Mouse (Mus musculus): ENCODE measurements at regions not wholly inside any gene's neighbourhood (a gene's known extent, or its start where the extent isn't known, plus 50 kb on each side); places are given as distances from the start of the nearest gene placed in this dataset.

GRCm38 (mm10) chr6:143669446-143670130 is 502.6 kb downstream of the Etnk1 start:
- Histone ChIP-seq H3K27me3 (no peaks in the 10 kb centered on the region), H3K9me3 (no peaks in the 10 kb centered on the region), H3K4me2 (no peak overlapping the region), H3K4me1 (replicated peaks) (no peaks in the 10 kb centered on the region), H3K4me3 (no peak overlapping the region), H3K27ac (no peak overlapping the region), H3K9ac (no peak overlapping the region), H3K36me3 (no peaks in the 10 kb centered on the region)
- 83% methylated on average over 3 of the region's 3 CpGs for WGBS
- ATAC-seq (ENCODE audit: low FRiP score), result no peak

- 92% methylated on average over 9 of the region's 9 CpGs for WGBS
Measured at GRCm38 (mm10) chr6:143690131-143690530, 523.1 kb downstream of the Etnk1 start.

GRCm38 (mm10) chr6:143690866-143691265 is 523.8 kb downstream of the Etnk1 start:
- no peak overlapping the region for H3K4me2 ChIP-seq
- H3K9me3 ChIP-seq, result no peaks in the 10 kb centered on the region
- no peaks in the 10 kb centered on the region for H3K4me1 ChIP-seq (replicated peaks)
- H3K9ac ChIP-seq, result no peak overlapping the region
- no peaks in the 10 kb centered on the region for H3K27me3 ChIP-seq
- no peak overlapping the region for H3K27ac ChIP-seq
- no peaks in the 10 kb centered on the region for H3K36me3 ChIP-seq
- WGBS, result 71% methylated on average over 6 of the region's 6 CpGs
- H3K4me3 ChIP-seq, result no peak overlapping the region
- no peak for ATAC-seq (ENCODE audit: low FRiP score)

More at GRCm38 (mm10) chr6:143690131-143690530, 523.1 kb downstream of the Etnk1 start:
- Histone ChIP-seq H3K27me3 (no peaks in the 10 kb centered on the region), H3K9ac (no peak overlapping the region), H3K4me2 (no peak overlapping the region), H3K9me3 (no peaks in the 10 kb centered on the region), H3K36me3 (no peaks in the 10 kb centered on the region), H3K4me3 (no peak overlapping the region), H3K4me1 (replicated peaks) (no peaks in the 10 kb centered on the region), H3K27ac (no peak overlapping the region)
- ATAC-seq (ENCODE audit: low FRiP score), result no peak

GRCm38 (mm10) chr6:143697997-143698396 is 531.0 kb downstream of the Etnk1 start:
- Histone ChIP-seq H3K9me3 (no peaks in the 10 kb centered on the region), H3K9ac (no peak overlapping the region), H3K4me2 (no peak overlapping the region), H3K36me3 (no peaks in the 10 kb centered on the region), H3K27ac (no peak overlapping the region), H3K27me3 (0 out of 2 replicates have a peak, but pooled peaks cover 4% of the 10 kb centered on the region), H3K4me3 (no peak overlapping the region), H3K4me1 (replicated peaks) (no peaks in the 10 kb centered on the region)
- 71% methylated on average over 6 of the region's 6 CpGs for WGBS
- ATAC-seq (ENCODE audit: low FRiP score), result no peak

GRCm38 (mm10) chr6:143703984-143704383 is 537.0 kb downstream of the Etnk1 start:
- Histone ChIP-seq H3K36me3 (no peaks in the 10 kb centered on the region), H3K4me3 (no peak overlapping the region), H3K9me3 (no peaks in the 10 kb centered on the region), H3K4me2 (no peak overlapping the region), H3K4me1 (replicated peaks) (no peaks in the 10 kb centered on the region), H3K9ac (no peak overlapping the region), H3K27ac (no peak overlapping the region), H3K27me3 (no peaks in the 10 kb centered on the region)
- 89% methylated on average over 8 of the region's 8 CpGs for WGBS
- no peak for ATAC-seq (ENCODE audit: low FRiP score)

- H3K4me2 ChIP-seq, result no peak overlapping the region
- H3K27me3 ChIP-seq, result no peaks in the 10 kb centered on the region
- no peak overlapping the region for H3K27ac ChIP-seq
- no peaks in the 10 kb centered on the region for H3K36me3 ChIP-seq
- no peak overlapping the region for H3K9ac ChIP-seq
- H3K4me1 ChIP-seq (replicated peaks), result no peaks in the 10 kb centered on the region
- ATAC-seq (ENCODE audit: low FRiP score), result no peak
- no peaks in the 10 kb centered on the region for H3K9me3 ChIP-seq
- 36% methylated on average over 10 of the region's 10 CpGs for WGBS
- H3K4me3 ChIP-seq, result no peak overlapping the region
Measured at GRCm38 (mm10) chr6:143706451-143706850, 539.4 kb downstream of the Etnk1 start.

- peaks cover 6% of the 10 kb centered on the region; the same call in 1 of the 2 replicates for H3K4me1 ChIP-seq (replicated peaks)
- H3K27ac ChIP-seq, result no peak overlapping the region
- H3K4me3 ChIP-seq, result no peak overlapping the region
- ATAC-seq (ENCODE audit: low FRiP score), result no peak
- H3K9ac ChIP-seq, result no peak overlapping the region
- WGBS, result 60% methylated on average over 10 of the region's 10 CpGs
- H3K36me3 ChIP-seq, result no peaks in the 10 kb centered on the region
- H3K27me3 ChIP-seq, result no peaks in the 10 kb centered on the region
- H3K4me2 ChIP-seq, result no peak overlapping the region
- no peaks in the 10 kb centered on the region for H3K9me3 ChIP-seq
Measured at GRCm38 (mm10) chr6:143714461-143714860, 547.4 kb downstream of the Etnk1 start.

- Histone ChIP-seq H3K9me3 (no peaks in the 10 kb centered on the region), H3K4me3 (no peak overlapping the region), H3K27me3 (no peaks in the 10 kb centered on the region), H3K9ac (no peak overlapping the region), H3K4me2 (no peak overlapping the region), H3K27ac (no peak overlapping the region), H3K36me3 (no peaks in the 10 kb centered on the region), H3K4me1 (replicated peaks) (no peaks in the 10 kb centered on the region)
- no peak for ATAC-seq (ENCODE audit: low FRiP score)
Measured at GRCm38 (mm10) chr6:143750074-143750473, 583.1 kb downstream of the Etnk1 start.

GRCm38 (mm10) chr6:143751076-143752070 is 584.4 kb downstream of the Etnk1 start:
- 80% methylated on average over 14 of the region's 14 CpGs for WGBS
- no peaks in the 10 kb centered on the region for H3K27me3 ChIP-seq
- H3K4me1 ChIP-seq (replicated peaks), result no peaks in the 10 kb centered on the region
- no peak overlapping the region for H3K4me2 ChIP-seq
- no peak for ATAC-seq (ENCODE audit: low FRiP score)
- H3K9ac ChIP-seq, result no peak overlapping the region
- H3K36me3 ChIP-seq, result no peaks in the 10 kb centered on the region
- H3K4me3 ChIP-seq, result no peak overlapping the region
- H3K9me3 ChIP-seq, result no peaks in the 10 kb centered on the region
- no peak overlapping the region for H3K27ac ChIP-seq

- Histone ChIP-seq H3K9me3 (no peaks in the 10 kb centered on the region), H3K27me3 (no peaks in the 10 kb centered on the region), H3K4me1 (replicated peaks) (no peaks in the 10 kb centered on the region), H3K9ac (no peak overlapping the region), H3K36me3 (no peaks in the 10 kb centered on the region), H3K27ac (no peak overlapping the region), H3K4me2 (no peak overlapping the region), H3K4me3 (no peak overlapping the region)
- 71% methylated on average over 3 of the region's 3 CpGs for WGBS
- no peak for ATAC-seq (ENCODE audit: low FRiP score)
Measured at GRCm38 (mm10) chr6:143757462-143757861, 590.4 kb downstream of the Etnk1 start.

- no peaks in the 10 kb centered on the region for H3K4me1 ChIP-seq (replicated peaks)
- H3K4me3 ChIP-seq, result no peak overlapping the region
- ATAC-seq (ENCODE audit: low FRiP score), result no peak
- no peak overlapping the region for H3K4me2 ChIP-seq
- no peak overlapping the region for H3K27ac ChIP-seq
- peaks cover 5% of the 10 kb centered on the region for H3K9me3 ChIP-seq
- H3K27me3 ChIP-seq, result no peaks in the 10 kb centered on the region
- H3K9ac ChIP-seq, result no peak overlapping the region
- WGBS, result 85% methylated on average over 2 of the region's 2 CpGs
- H3K36me3 ChIP-seq, result no peaks in the 10 kb centered on the region
Measured at GRCm38 (mm10) chr6:143768115-143768514, 601.1 kb downstream of the Etnk1 start.
